Mouse (Mus musculus) stomach, postnatal 0 days (tissue): ENCODE measurements around the gene Slc16a8. TPM values are rescaled to one million over a fixed set of nuclear protein-coding genes. Genes with fewer than 3 reads are reported as not detected.

Source experiments
- ATAC-seq: fragments of 200-750 bp; cut with Nextera tagmentation; 2 replicates; pipeline ENCODE4 v1.8.0; 2017; ENCODE audit not compliant: low FRiP score, low TSS enrichment
- DNase-seq: peaks from one replicate; pipeline ENCODE4 v3.0.0-alpha.2; 2016; ENCODE audit warnings: low spot score
- H3K27ac ChIP-seq: fragments of 300-500 bp; sonication (generic); replicated peaks from 2 replicates; pipeline ENCODE4 v1.5.1; 2014; ENCODE audit warnings: mild to moderate bottlenecking, control low read depth
- H3K27me3 ChIP-seq: fragments of 300-500 bp; sonication (generic); 2 replicates; pipeline ENCODE4 v1.6.1; 2014; ENCODE audit warnings: low read length; ENCODE audit not compliant: control insufficient read depth, insufficient read depth
- H3K36me3 ChIP-seq: fragments of 300-500 bp; sonication (generic); 2 replicates; pipeline ENCODE4 v1.6.1; 2014; ENCODE audit warnings: low read length, mixed read lengths; ENCODE audit not compliant: control insufficient read depth, insufficient read depth
- H3K4me1 ChIP-seq: fragments of 300-500 bp; sonication (generic); replicated peaks from 2 replicates; pipeline ENCODE4 v1.6.1; 2014; ENCODE audit warnings: antibody characterized with exemption; ENCODE audit not compliant: control insufficient read depth, insufficient read depth
- H3K4me2 ChIP-seq: fragments of 300-500 bp; sonication (generic); replicated peaks from 2 replicates; pipeline ENCODE4 v1.6.1; 2014; ENCODE audit warnings: low read depth, mild to moderate bottlenecking, control low read depth, moderate library complexity
- H3K4me3 ChIP-seq: fragments of 300-500 bp; sonication (generic); 2 replicates; pipeline ENCODE4 v1.5.1; 2014; ENCODE audit warnings: low read depth, low read length, control low read depth
- H3K9ac ChIP-seq: fragments of 300-500 bp; sonication (generic); 2 replicates; pipeline ENCODE4 v1.6.1; 2014; ENCODE audit warnings: mild to moderate bottlenecking, low read length, control low read depth, mixed read lengths
- H3K9me3 ChIP-seq: fragments of 300-500 bp; sonication (generic); 2 replicates; pipeline ENCODE4 v1.6.1; 2016; ENCODE audit warnings: low read length; ENCODE audit not compliant: control insufficient read depth
- CTCF ChIP-seq: IDR thresholded peaks from 2 replicates; pipeline ENCODE4 v1.5.1; 2016; ENCODE audit warnings: antibody characterized with exemption, low read depth, mild to moderate bottlenecking, moderate library complexity
- EP300 ChIP-seq: optimal IDR thresholded peaks from 2 replicates; pipeline ENCODE3; 2016; ENCODE audit warnings: antibody characterized with exemption
- WGBS: fragments of 180-500 bp; shearing (Covaris S2); extraction: QIAGEN DNeasy Blood & Tissue Kit; methylation state at CpG from one replicate; pipeline ENCODE4 v1.1.7; 2014; 5-methylcytosine and 5-hydroxymethylcytosine counted together
- polyA plus RNA-seq: library from polyadenylated mRNA; unstranded; fragments of >200 nt; fragmentation: Nextera tagmentation; extraction: Ambion mirVana; gene quantifications from 2 replicates; pipeline ENCODE4 v1.2.1, GENCODE M21; 2015

The Slc16a8 gene
- polyA plus RNA-seq, 1 experiment from 2014 or later = 0.12 TPM

GRCm38 (mm10) chr15:79262375-79262774 is 7.8 kb upstream of the Slc16a8 start:
- no peak overlapping the region for H3K4me3 ChIP-seq
- 19% methylated on average over 13 of the region's 13 CpGs for WGBS
- H3K9ac ChIP-seq = no peak overlapping the region
- H3K9me3 ChIP-seq = no peaks in the 10 kb centered on the region
- no peak overlapping the region for H3K4me2 ChIP-seq
- H3K4me1 ChIP-seq = peaks cover 5% of the 10 kb centered on the region; the same call in 1 of the 2 replicates
- no peaks in the 10 kb centered on the region for H3K27me3 ChIP-seq
- ATAC-seq (no peak), DNase-seq (peak; percentile 57)
- no peaks in the 10 kb centered on the region for H3K36me3 ChIP-seq
- no peak for TF ChIP-seq EP300
- TF ChIP-seq CTCF = peak; percentile 61
- no peak overlapping the region for H3K27ac ChIP-seq

- H3K4me1 ChIP-seq = peaks cover 5% of the 10 kb centered on the region; the same call in 1 of the 2 replicates
- no peaks in the 10 kb centered on the region for H3K27me3 ChIP-seq
- H3K4me2 ChIP-seq = peak overlapping the region; percentile 100
- TF ChIP-seq CTCF = peak; percentile 25; the same call in 1 of the 2 replicates
- TF ChIP-seq EP300 = no peak
- ATAC-seq (no peak), DNase-seq (no peak)
- H3K9me3 ChIP-seq = no peaks in the 10 kb centered on the region
- peak overlapping the region; percentile 63 for H3K9ac ChIP-seq
- peak overlapping the region; percentile 56 for H3K4me3 ChIP-seq
- WGBS = 1% methylated on average over 15 of the region's 28 CpGs
- H3K27ac ChIP-seq = peak overlapping the region; percentile 30
- no peaks in the 10 kb centered on the region for H3K36me3 ChIP-seq
Observed at GRCm38 (mm10) chr15:79261757-79262156, 7.2 kb upstream of the Slc16a8 start.

GRCm38 (mm10) chr15:79261095-79261725 is 6.6 kb upstream of the Slc16a8 start:
- Histone ChIP-seq H3K9me3 (no peaks in the 10 kb centered on the region), H3K27me3 (no peaks in the 10 kb centered on the region), H3K4me1 (peaks cover 5% of the 10 kb centered on the region; the same call in 1 of the 2 replicates), H3K4me3 (peak overlapping the region; percentile 56), H3K36me3 (no peaks in the 10 kb centered on the region), H3K9ac (peak overlapping the region; percentile 63), H3K4me2 (peak overlapping the region; percentile 100), H3K27ac (peak overlapping the region; percentile 30)
- DNase-seq = peak; percentile 63
- ATAC-seq = peak; percentile 63
- WGBS = 1% methylated on average over 42 of the region's 62 CpGs
- no peak for TF ChIP-seq EP300
- no peak for TF ChIP-seq CTCF

GRCm38 (mm10) chr15:79258521-79258920 is 4.0 kb upstream of the Slc16a8 start:
- DNase-seq (peak; percentile 35), ATAC-seq (no peak)
- H3K27ac ChIP-seq = no peak overlapping the region
- H3K4me3 ChIP-seq = no peak overlapping the region
- H3K9ac ChIP-seq = no peak overlapping the region
- no peaks in the 10 kb centered on the region for H3K27me3 ChIP-seq
- no peak for TF ChIP-seq CTCF
- TF ChIP-seq EP300 = no peak
- WGBS = 33% methylated on average over 17 of the region's 17 CpGs
- no peaks in the 10 kb centered on the region for H3K36me3 ChIP-seq
- no peak overlapping the region for H3K4me2 ChIP-seq
- H3K9me3 ChIP-seq = no peaks in the 10 kb centered on the region
- peaks cover 5% of the 10 kb centered on the region; the same call in 1 of the 2 replicates for H3K4me1 ChIP-seq

GRCm38 (mm10) chr15:79252580-79252979 is 2.0 kb downstream of the Slc16a8 start:
- DNase-seq (no peak), ATAC-seq (no peak)
- Histone ChIP-seq H3K27me3 (peaks cover 4% of the 10 kb centered on the region; the same call in 1 of the 2 replicates), H3K4me2 (peak overlapping the region; percentile 64), H3K9ac (peak overlapping the region; percentile 56), H3K9me3 (no peaks in the 10 kb centered on the region), H3K36me3 (peaks cover 9% of the 10 kb centered on the region; the same call in 1 of the 2 replicates), H3K27ac (no peak overlapping the region), H3K4me1 (no peaks in the 10 kb centered on the region; the same call in 1 of the 2 replicates), H3K4me3 (peak overlapping the region; percentile 33)
- WGBS = 32% methylated on average over 24 of the region's 24 CpGs
- TF ChIP-seq CTCF (no peak), EP300 (no peak)

GRCm38 (mm10) chr15:79251781-79252491 is 2.6 kb downstream of the Slc16a8 start:
- 3% methylated on average over 59 of the region's 61 CpGs for WGBS
- Histone ChIP-seq H3K9me3 (no peaks in the 10 kb centered on the region), H3K4me3 (peak overlapping the region; percentile 33), H3K4me1 (no peaks in the 10 kb centered on the region; the same call in 1 of the 2 replicates), H3K9ac (peak overlapping the region; percentile 56), H3K4me2 (peak overlapping the region; percentile 64), H3K27me3 (peaks cover 4% of the 10 kb centered on the region; the same call in 1 of the 2 replicates), H3K27ac (no peak overlapping the region), H3K36me3 (peaks cover 9% of the 10 kb centered on the region; the same call in 1 of the 2 replicates)
- peak; percentile 61 for TF ChIP-seq CTCF
- TF ChIP-seq EP300 = no peak
- DNase-seq (peak; percentile 50), ATAC-seq (peak; percentile 58)
